Mouse (Mus musculus) adrenal gland, postnatal 0 days (tissue): ENCODE results near the gene Pibf1. TPM values are rescaled to one million over a fixed set of nuclear protein-coding genes. Genes with fewer than 3 reads are reported as not detected.

Source experiments
- polyA plus RNA-seq: library from polyadenylated mRNA; unstranded; fragments of >200 nt; fragmentation: Nextera tagmentation; extraction: Ambion mirVana; gene quantifications from 2 replicates; pipeline ENCODE4 v1.2.1, GENCODE M21; 2015

Pibf1 gene
- 18.2 and 19.9 TPM in 2 replicates for polyA plus RNA-seq

DNA sequence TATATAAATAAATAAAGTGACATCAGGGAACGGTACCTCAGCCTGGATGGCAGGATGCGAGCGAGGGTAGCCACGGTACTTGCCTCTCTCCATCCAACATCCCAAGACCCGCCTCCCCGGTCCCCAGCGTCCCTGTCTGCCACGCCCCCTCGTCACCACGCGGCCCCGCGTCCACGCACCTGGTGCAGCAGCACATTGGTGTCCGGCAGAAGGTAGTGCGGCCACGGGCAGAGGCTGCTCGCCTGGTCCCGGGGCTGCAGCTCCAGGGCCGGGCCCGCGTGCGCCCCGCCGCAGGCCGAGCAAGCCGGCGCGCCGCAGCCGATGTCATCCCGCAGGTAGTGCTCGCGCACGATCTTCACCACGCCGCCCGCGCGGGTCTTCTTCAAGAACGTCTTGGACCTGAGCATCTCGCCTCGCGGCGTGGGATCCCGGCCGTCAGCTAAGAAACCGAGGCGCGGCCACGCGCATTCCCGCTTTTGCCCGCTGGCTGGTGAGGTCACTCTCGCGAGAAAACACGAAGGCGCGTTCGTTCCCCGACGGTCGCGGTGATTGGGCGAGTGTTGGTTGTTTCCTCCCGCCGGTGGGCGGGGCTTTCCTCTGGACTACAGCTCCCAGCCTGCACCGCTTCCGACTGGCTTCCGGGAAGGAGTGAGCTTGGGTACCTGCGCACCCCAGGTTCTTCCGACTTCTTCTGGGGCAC, at the start of gene Pibf1, which contains the start of gene Dis3:
Pibf1 (plus strand) TSS at position 158 of the 700 bp plus-strand sequence.
Dis3 (minus strand) TSS at position 504 of the 700 bp plus-strand sequence.

DNA sequence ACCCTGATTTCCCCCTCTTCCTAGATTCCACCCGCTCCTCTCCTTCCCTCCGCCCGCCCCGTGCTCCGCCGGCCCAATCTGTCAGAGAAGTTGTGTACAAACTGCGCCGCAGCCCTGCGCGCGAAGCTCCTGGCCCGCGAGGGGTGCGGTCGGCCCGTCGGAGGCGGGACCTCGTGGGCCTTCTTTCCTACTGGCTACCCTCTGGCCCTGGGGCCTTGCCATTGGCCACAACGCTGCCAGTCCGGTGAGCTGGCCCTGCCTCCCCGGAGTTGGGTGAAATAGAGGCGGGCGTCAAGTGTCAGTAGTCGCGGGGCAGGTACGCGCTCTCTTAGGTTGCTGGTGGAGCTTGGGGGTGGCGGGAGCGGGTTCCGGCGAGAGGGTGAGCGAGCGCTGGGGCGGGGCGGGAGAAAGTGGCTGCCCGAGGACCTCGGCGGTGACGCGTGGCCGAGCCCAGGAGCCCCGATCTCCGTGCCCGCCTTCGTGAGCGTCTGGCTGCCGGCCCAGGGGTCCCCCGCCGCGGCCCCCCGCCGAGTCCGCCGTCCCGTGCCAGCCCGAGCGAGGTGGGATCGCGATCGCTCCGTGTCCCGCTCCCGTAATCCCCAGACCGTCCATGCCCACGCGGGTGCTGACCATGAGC, 199.3 kb downstream of the Pibf1 start, which contains the start of gene Klf5:
Klf5 (plus strand) TSS at position 307 of the 637 bp plus-strand sequence.

Other genes starting within 250 kb of the Pibf1 start
- gene Rpl36a-ps1, start 105.1 kb upstream of the Pibf1 start, polyA plus RNA-seq: 5.6 and 7.7 TPM in 2 replicates
- 65.5 and 73.3 TPM in 2 replicates for gene Mzt1, start 53.3 kb upstream of the Pibf1 start, polyA plus RNA-seq
- 13.2 and 22.1 TPM in 2 replicates for gene Bora, start 53.2 kb upstream of the Pibf1 start, polyA plus RNA-seq
- 12.5 and 13.9 TPM in 2 replicates for gene Dis3, start 346 bp downstream of the Pibf1 start, polyA plus RNA-seq
- 21.6 and 47.8 TPM in 2 replicates for gene Klf5, start 199.3 kb downstream of the Pibf1 start, polyA plus RNA-seq